Mouse (Mus musculus) MEL (cell line): Measurements from ENCODE around the gene Cmya5. TPM values are rescaled to one million over a fixed set of nuclear protein-coding genes. Genes with fewer than 3 reads are reported as not detected.
"Not testable (repeated sequence)": the region's sequence is repeated elsewhere in the genome, so short reads cannot be mapped to it uniquely, and the experiment has no call there.

Experiments used
- DNase-seq: peaks from one replicate; pipeline ENCODE4 v3.0.0; 2011; ENCODE audit warnings: low read depth, low spot score
- H3K27ac ChIP-seq: 2 replicates; pipeline ENCODE4 v1.5.1; 2012; ENCODE audit warnings: low read depth, mild to moderate bottlenecking, control low read depth, low read length, moderate library complexity; ENCODE audit not compliant: control insufficient read depth
- H3K27me3 ChIP-seq, 2 experiments: fragments of 150-350 bp in 1 of 2; sonication (generic) in 1 of 2; 2 replicates each; pipeline ENCODE4 v1.6.1; 2012; ENCODE audit warnings: low read length in 2 of 2, mild to moderate bottlenecking in 2 of 2, improper control_type of control experiment in 1 of 2, moderate library complexity in 1 of 2; ENCODE audit not compliant: insufficient read depth in 2 of 2, control insufficient read depth in 1 of 2
- H3K36me3 ChIP-seq, 2 experiments: 2 replicates each; pipeline ENCODE4 v1.6.1; 2012 to 2014; ENCODE audit warnings: low read length in 2 of 2, improper control_type of control experiment in 1 of 2, inconsistent platforms in 1 of 2, mild to moderate bottlenecking in 1 of 2; ENCODE audit not compliant: insufficient read depth in 2 of 2, control insufficient read depth in 1 of 2
- H3K4me1 ChIP-seq, 2 experiments: fragments of 150-350 bp in 1 of 2; sonication (generic) in 1 of 2; 2 replicates each; pipeline ENCODE4 v1.6.1; 2012; ENCODE audit warnings: low read length in 2 of 2, improper control_type of control experiment in 1 of 2, mild to moderate bottlenecking in 1 of 2; ENCODE audit not compliant: insufficient read depth in 2 of 2, control insufficient read depth in 1 of 2
- H3K4me3 ChIP-seq, 2 experiments: fragments of 150-350 bp in 1 of 2; sonication (generic) in 1 of 2; 2 replicates each; pipeline ENCODE4 v1.5.1; 2012; ENCODE audit warnings: low read depth in 2 of 2, low read length in 2 of 2, mild to moderate bottlenecking in 2 of 2, moderate library complexity in 2 of 2, control low read depth in 1 of 2, improper control_type of control experiment in 1 of 2; ENCODE audit not compliant: control insufficient read depth in 1 of 2, insufficient read depth in 1 of 2
- H3K79me2 ChIP-seq: 2 replicates; pipeline ENCODE4 v1.6.1; 2012; ENCODE audit warnings: mild to moderate bottlenecking, low read length, moderate library complexity; ENCODE audit not compliant: control insufficient read depth, poor library complexity, insufficient read depth
- H3K9ac ChIP-seq: 2 replicates; pipeline ENCODE4 v1.6.1; 2012; ENCODE audit warnings: low read depth, mild to moderate bottlenecking, control low read depth, low read length, moderate library complexity; ENCODE audit not compliant: control insufficient read depth, poor library complexity, severe bottlenecking
- H3K9me3 ChIP-seq: fragments of 150-350 bp; sonication (generic); replicated peaks from 2 replicates; pipeline ENCODE4 v1.6.1; 2012; ENCODE audit warnings: mild to moderate bottlenecking, low read length, improper control_type of control experiment, moderate library complexity; ENCODE audit not compliant: insufficient read depth
- BHLHE40 ChIP-seq: IDR thresholded peaks from 2 replicates; pipeline ENCODE4 v1.6.1; 2012; ENCODE audit warnings: low read depth, mild to moderate bottlenecking, inconsistent platforms, low read length, improper control_type of control experiment, borderline replicate concordance
- CTCF ChIP-seq, 3 experiments: IDR thresholded peaks in 2 of 3; conservative IDR thresholded peaks in 1 of 3; 2 replicates each; pipeline ENCODE4 v1.5.1; 2011 to 2012; ENCODE audit warnings: low read length in 3 of 3, low read depth in 2 of 3, mild to moderate bottlenecking in 2 of 3, improper control_type of control experiment in 1 of 3, inconsistent platforms in 1 of 3, mixed read lengths in 1 of 3, moderate library complexity in 1 of 3; ENCODE audit not compliant: control insufficient read depth in 1 of 3, insufficient read depth in 1 of 3, poor library complexity in 1 of 3, severe bottlenecking in 1 of 3
- EP300 ChIP-seq, 2 experiments: IDR thresholded peaks; 2 replicates each; pipeline ENCODE4 v1.6.1; 2011; ENCODE audit warnings: improper control_type of control experiment in 2 of 2, low read length in 2 of 2, low read depth in 1 of 2, mild to moderate bottlenecking in 1 of 2
- ETS1 ChIP-seq: IDR thresholded peaks from 2 replicates; pipeline ENCODE4 v1.6.1; 2012; ENCODE audit warnings: low read depth, mild to moderate bottlenecking, inconsistent platforms, low read length, improper control_type of control experiment, moderate library complexity
- HCFC1 ChIP-seq: IDR thresholded peaks from 2 replicates; pipeline ENCODE4 v1.6.1; 2012; ENCODE audit warnings: low read depth, mild to moderate bottlenecking, inconsistent platforms, low read length, improper control_type of control experiment, moderate library complexity
- KAT2A ChIP-seq: conservative IDR thresholded peaks from 2 replicates; pipeline ENCODE4 v1.6.1; 2012; ENCODE audit warnings: low read depth, low read length, improper control_type of control experiment, inconsistent platforms
- MAZ ChIP-seq: IDR thresholded peaks from 2 replicates; pipeline ENCODE4 v1.6.1; 2012; ENCODE audit warnings: low read depth, mild to moderate bottlenecking, inconsistent platforms, low read length, improper control_type of control experiment
- MXI1 ChIP-seq: IDR thresholded peaks from 2 replicates; pipeline ENCODE4 v1.6.1; 2011; ENCODE audit warnings: mild to moderate bottlenecking, low read depth, low read length, improper control_type of control experiment
- MYB ChIP-seq: IDR thresholded peaks from 2 replicates; pipeline ENCODE4 v1.6.1; 2011; ENCODE audit warnings: mild to moderate bottlenecking, low read depth, low read length, improper control_type of control experiment
- NELFE ChIP-seq: IDR thresholded peaks from 2 replicates; pipeline ENCODE4 v1.6.1; 2011; ENCODE audit warnings: low read depth, low read length, improper control_type of control experiment
- NRF1 ChIP-seq: IDR thresholded peaks from 2 replicates; pipeline ENCODE4 v1.6.1; 2014; ENCODE audit warnings: low read depth, mild to moderate bottlenecking, inconsistent platforms, low read length, improper control_type of control experiment, moderate library complexity; ENCODE audit not compliant: poor library complexity, insufficient read depth, severe bottlenecking
- POLR2A ChIP-seq, 2 experiments: IDR thresholded peaks; 2 replicates each; pipeline ENCODE4 v1.6.1; 2011 to 2012; ENCODE audit warnings: low read length in 2 of 2, mild to moderate bottlenecking in 2 of 2, control low read depth in 1 of 2, improper control_type of control experiment in 1 of 2, low read depth in 1 of 2, moderate library complexity in 1 of 2; ENCODE audit not compliant: control insufficient read depth in 1 of 2, insufficient read depth in 1 of 2, poor library complexity in 1 of 2
- RAD21 ChIP-seq: IDR thresholded peaks from 2 replicates; pipeline ENCODE4 v1.6.1; 2011; ENCODE audit warnings: mild to moderate bottlenecking, low read depth, low read length, improper control_type of control experiment
- SMC3 ChIP-seq: IDR thresholded peaks from 2 replicates; pipeline ENCODE4 v1.6.1; 2011; ENCODE audit warnings: low read depth, low read length, improper control_type of control experiment
- TAL1 ChIP-seq: IDR thresholded peaks from 2 replicates; pipeline ENCODE4 v1.6.1; 2012; ENCODE audit warnings: mild to moderate bottlenecking, inconsistent platforms, low read length, moderate library complexity, mixed read lengths
- TBP ChIP-seq: IDR thresholded peaks from 2 replicates; pipeline ENCODE4 v1.8.0; 2011; ENCODE audit warnings: low read depth, low read length, improper control_type of control experiment
- TCF12 ChIP-seq: IDR thresholded peaks from 2 replicates; pipeline ENCODE4 v1.6.1; 2014; ENCODE audit warnings: low read depth, mild to moderate bottlenecking, inconsistent platforms, low read length, improper control_type of control experiment, moderate library complexity
- ZC3H11A ChIP-seq: IDR thresholded peaks from 2 replicates; pipeline ENCODE4 v1.6.1; 2012; ENCODE audit warnings: low read depth, mild to moderate bottlenecking, inconsistent platforms, low read length, improper control_type of control experiment
- ZKSCAN1 ChIP-seq: IDR thresholded peaks from 2 replicates; pipeline ENCODE4 v1.6.1; 2012; ENCODE audit warnings: low read depth, mild to moderate bottlenecking, inconsistent platforms, low read length, improper control_type of control experiment, moderate library complexity
- ZMIZ1 ChIP-seq: IDR thresholded peaks from 2 replicates; pipeline ENCODE4 v1.6.1; 2012; ENCODE audit warnings: low read depth, mild to moderate bottlenecking, inconsistent platforms, low read length, improper control_type of control experiment, moderate library complexity
- ZNF384 ChIP-seq: IDR thresholded peaks from 2 replicates; pipeline ENCODE4 v1.6.1; 2012; ENCODE audit warnings: low read depth, mild to moderate bottlenecking, inconsistent platforms, low read length, improper control_type of control experiment
- polyA plus RNA-seq, 2 experiments: library from polyadenylated mRNA; stranded (reverse) in 1 of 2; unstranded in 1 of 2; fragments of >175 nt in 1 of 2; fragments of >200 nt in 1 of 2; gene quantifications; 2 replicates each; pipeline versions ENCODE4 v1.2.1 to v1.2.4; 2012; ENCODE audit warnings: low replicate concordance in 2 of 2, low read depth in 1 of 2; ENCODE audit not compliant: insufficient read length in 2 of 2, insufficient read depth in 1 of 2, missing spikeins in 1 of 2
- total RNA-seq: library from RNA; depleted of rRNA; stranded (reverse); fragments of 300-350 nt; gene quantifications from 2 replicates; pipeline ENCODE4 v1.2.3, GENCODE M21; 2012

Gene Cmya5
- total and polyA plus RNA-seq, 3 experiments: under 0.01 TPM; not detected in 2

GRCm38 (mm10) chr13:93085711-93086110 is 58.8 kb downstream of the Cmya5 start:
- no peaks in the 10 kb centered on the region for H3K36me3 ChIP-seq
- no peak for TF ChIP-seq TCF12
- no peak for TF ChIP-seq KAT2A
- no peak for TF ChIP-seq BHLHE40
- DNase-seq: no peak
- H3K9ac ChIP-seq: no peak overlapping the region
- no peaks in the 10 kb centered on the region for H3K27me3 ChIP-seq
- H3K79me2 ChIP-seq: no peaks in the 10 kb centered on the region
- H3K27ac ChIP-seq: no peak overlapping the region
- H3K4me1 ChIP-seq: no peaks in the 10 kb centered on the region
- H3K4me3 ChIP-seq: no peak overlapping the region
- H3K9me3 ChIP-seq: no peaks in the 10 kb centered on the region

GRCm38 (mm10) chr13:93082324-93082723 is 62.2 kb downstream of the Cmya5 start:
- not testable (repeated sequence) for H3K4me3 ChIP-seq, H3K9me3 ChIP-seq, DNase-seq, H3K4me1 ChIP-seq, H3K79me2 ChIP-seq, H3K27ac ChIP-seq, H3K36me3 ChIP-seq, H3K27me3 ChIP-seq, H3K9ac ChIP-seq

- DNase-seq: no peak
- Histone ChIP-seq H3K4me3 (no peak overlapping the region), H3K27ac (no peak overlapping the region), H3K27me3 (peaks cover 0 to 1% of the 10 kb centered on the region in 2 experiments; a peak in 2 of 4 replicates), H3K9me3 (no peaks in the 10 kb centered on the region), H3K79me2 (no peaks in the 10 kb centered on the region), H3K4me1 (no peaks in the 10 kb centered on the region), H3K36me3 (no peaks in the 10 kb centered on the region), H3K9ac (no peak overlapping the region)
- TF ChIP-seq TCF12: no peak
- no peak for TF ChIP-seq MXI1
- no peak for TF ChIP-seq SMC3
- no peak for TF ChIP-seq EP300 (IDR thresholded peaks at IDR 0.05; ENCODE audit: low read depth in 1 of 2, low read length in 2 of 2)
- TF ChIP-seq ZNF384: no peak
- TF ChIP-seq NELFE: no peak
- no peak for TF ChIP-seq CTCF (IDR thresholded peaks at IDR 0.05 in 2 of 3, conservative IDR thresholded peaks at IDR 0.05 in 1 of 3; ENCODE audit: control insufficient read depth in 1 of 3, insufficient read depth in 1 of 3, low read depth in 2 of 3, low read length in 3 of 3, poor library complexity in 1 of 3, severe bottlenecking in 1 of 3)
These were observed 63.7 kb downstream of the Cmya5 start for GRCm38 (mm10) chr13:93080859-93081258.

- Histone ChIP-seq H3K9me3 (no peaks in the 10 kb centered on the region), H3K36me3 (no peaks in the 10 kb centered on the region), H3K4me3 (no peak overlapping the region), H3K9ac (no peak overlapping the region), H3K27me3 (no peaks in the 10 kb centered on the region), H3K4me1 (no peaks in the 10 kb centered on the region), H3K79me2 (no peaks in the 10 kb centered on the region), H3K27ac (no peak overlapping the region)
- DNase-seq: no peak
- TF ChIP-seq POLR2A (IDR thresholded peaks at IDR 0.05; ENCODE audit: control insufficient read depth in 1 of 2, insufficient read depth in 1 of 2, low read depth in 1 of 2, low read length in 2 of 2, poor library complexity in 1 of 2) (no peak), ZC3H11A (no peak), EP300 (IDR thresholded peaks at IDR 0.05; ENCODE audit: low read depth in 1 of 2, low read length in 2 of 2) (no peak), RAD21 (no peak), TBP (no peak), ZKSCAN1 (no peak), MYB (no peak), MAZ (no peak), NRF1 (no peak), ZNF384 (no peak), HCFC1 (no peak), TAL1 (no peak), ZMIZ1 (no peak), ETS1 (no peak)
These were observed 70.3 kb downstream of the Cmya5 start for GRCm38 (mm10) chr13:93074147-93074641.
